Mouse (Mus musculus) heart, embryonic 14.5 days (tissue): ENCODE data around the gene Ptprk. TPM values are rescaled to one million over a fixed set of nuclear protein-coding genes. Genes with fewer than 3 reads are reported as not detected.

Experiments used
- ATAC-seq: fragments of 200-750 bp; cut with Nextera tagmentation; 2 replicates; pipeline ENCODE4 v1.8.0; 2017; ENCODE audit warnings: low read depth, moderate TSS enrichment; ENCODE audit not compliant: insufficient number of reproducible peaks, insufficient read depth, low FRiP score
- H3K27ac ChIP-seq, 2 experiments: fragments of 200-500 bp in 1 of 2; fragments of 300-500 bp in 1 of 2; sonication (generic) in 1 of 2; replicated peaks in 1 of 2; 2 replicates each; pipeline ENCODE4 v1.5.1; 2012 to 2014; ENCODE audit warnings: low read depth in 2 of 2, low read length in 2 of 2, control low read depth in 1 of 2, mild to moderate bottlenecking in 1 of 2, mixed read lengths in 1 of 2; ENCODE audit not compliant: control insufficient read depth in 1 of 2, insufficient read depth in 1 of 2
- H3K27me3 ChIP-seq: fragments of 300-500 bp; sonication (generic); 2 replicates; pipeline ENCODE4 v1.6.1; 2014; ENCODE audit warnings: mild to moderate bottlenecking, low read length, control low read depth; ENCODE audit not compliant: control insufficient read depth, insufficient read depth
- H3K36me3 ChIP-seq: fragments of 300-500 bp; sonication (generic); 2 replicates; pipeline ENCODE4 v1.6.1; 2014; ENCODE audit warnings: mild to moderate bottlenecking, control low read depth, low read length, mixed read lengths; ENCODE audit not compliant: control insufficient read depth, insufficient read depth
- H3K4me1 ChIP-seq, 2 experiments: fragments of 200-500 bp in 1 of 2; fragments of 300-500 bp in 1 of 2; sonication (generic) in 1 of 2; 2 replicates each; pipeline ENCODE4 v1.6.1; 2012 to 2014; ENCODE audit warnings: low read length in 2 of 2, control low read depth in 1 of 2, mixed read lengths in 1 of 2; ENCODE audit not compliant: control insufficient read depth in 2 of 2, insufficient read depth in 2 of 2
- H3K4me2 ChIP-seq: fragments of 300-500 bp; sonication (generic); 2 replicates; pipeline ENCODE4 v1.6.1; 2014; ENCODE audit warnings: mild to moderate bottlenecking, low read length
- H3K4me3 ChIP-seq, 2 experiments: fragments of 200-500 bp in 1 of 2; fragments of 300-500 bp in 1 of 2; sonication (generic) in 1 of 2; 2 replicates each; pipeline ENCODE4 v1.5.1; 2012 to 2014; ENCODE audit warnings: low read length in 2 of 2, mild to moderate bottlenecking in 2 of 2, control low read depth in 1 of 2, low read depth in 1 of 2, moderate library complexity in 1 of 2; ENCODE audit not compliant: control insufficient read depth in 1 of 2, insufficient read depth in 1 of 2
- H3K9ac ChIP-seq: fragments of 300-500 bp; sonication (generic); 2 replicates; pipeline ENCODE4 v1.6.1; 2014; ENCODE audit warnings: mild to moderate bottlenecking, low read length
- H3K9me3 ChIP-seq: fragments of 300-500 bp; sonication (generic); 2 replicates; pipeline ENCODE4 v1.6.1; 2016; ENCODE audit warnings: low read length, control low read depth; ENCODE audit not compliant: control insufficient read depth
- WGBS: fragments of 180-500 bp; shearing (Covaris S2); extraction: QIAGEN DNeasy Blood & Tissue Kit; methylation state at CpG from one replicate; pipeline ENCODE4 v1.1.7; 2014; 5-methylcytosine and 5-hydroxymethylcytosine counted together
- polyA plus RNA-seq: library from polyadenylated mRNA; unstranded; fragments of >200 nt; fragmentation: Nextera tagmentation; extraction: Ambion mirVana; gene quantifications from 2 replicates; pipeline ENCODE4 v1.2.1, GENCODE M21; 2014

Ptprk gene
- polyA plus RNA-seq, result 43.6 and 50.7 TPM in 2 replicates

GRCm38 (mm10) chr10:28074653-28075451, at the start of gene Ptprk:
Ptprk (plus strand) TSS chr10:28074820.
- peak within 1 kb of the TSS; percentile 93 to 98 for H3K27ac ChIP-seq
- H3K9me3 ChIP-seq, result no peaks in the 10 kb centered on the region
- peak within 1 kb of the TSS; percentile 95 for H3K9ac ChIP-seq
- H3K27me3 ChIP-seq, result no peaks in the 10 kb centered on the region
- ATAC-seq, result peak; percentile 97
- under 1% methylated on average over 77 of the region's 77 CpGs for WGBS
- no peaks in the 10 kb centered on the region for H3K36me3 ChIP-seq
- peak within 1 kb of the TSS; percentile 56 for H3K4me2 ChIP-seq
- peaks cover 0 to 10% of the 10 kb centered on the region in 2 experiments; a peak in 2 of 4 replicates for H3K4me1 ChIP-seq
- H3K4me3 ChIP-seq, result peak within 1 kb of the TSS; percentile 87 to 92

- no peaks in the 10 kb centered on the region for H3K9me3 ChIP-seq
- no peak overlapping the region for H3K27ac ChIP-seq
- H3K27me3 ChIP-seq, result no peaks in the 10 kb centered on the region
- no peaks in the 10 kb centered on the region for H3K4me1 ChIP-seq
- no peak overlapping the region for H3K4me2 ChIP-seq
- no peak for ATAC-seq
- 64% methylated on average over 2 of the region's 2 CpGs for WGBS
- H3K9ac ChIP-seq, result no peak overlapping the region
- no peak overlapping the region for H3K4me3 ChIP-seq
- H3K36me3 ChIP-seq, result no peaks in the 10 kb centered on the region
These were observed 46.8 kb upstream of the Ptprk start for GRCm38 (mm10) chr10:28027791-28028190.

GRCm38 (mm10) chr10:28036456-28036855, 38.2 kb upstream of the Ptprk start:
- H3K27me3 ChIP-seq, result no peaks in the 10 kb centered on the region
- no peak overlapping the region for H3K9ac ChIP-seq
- H3K36me3 ChIP-seq, result no peaks in the 10 kb centered on the region
- H3K9me3 ChIP-seq, result no peaks in the 10 kb centered on the region; the same call in 1 of the 2 replicates
- H3K4me3 ChIP-seq, result no peak overlapping the region
- 93% methylated on average over 1 of the region's 1 CpGs for WGBS
- H3K4me1 ChIP-seq, result no peaks in the 10 kb centered on the region
- no peak overlapping the region for H3K27ac ChIP-seq
- ATAC-seq, result no peak
- H3K4me2 ChIP-seq, result no peak overlapping the region

- 83% methylated on average over 4 of the region's 4 CpGs for WGBS
- no peak overlapping the region for H3K9ac ChIP-seq
These were observed 19.9 kb upstream of the Ptprk start for GRCm38 (mm10) chr10:28054764-28055163.

GRCm38 (mm10) chr10:28059222-28059621, 15.4 kb upstream of the Ptprk start:
- no peak for ATAC-seq
- Histone ChIP-seq H3K27ac (no peak overlapping the region), H3K36me3 (no peaks in the 10 kb centered on the region), H3K4me3 (no peak overlapping the region), H3K9ac (no peak overlapping the region), H3K27me3 (no peaks in the 10 kb centered on the region), H3K9me3 (no peaks in the 10 kb centered on the region; the same call in 1 of the 2 replicates), H3K4me2 (no peak overlapping the region), H3K4me1 (no peaks in the 10 kb centered on the region)
- WGBS, result 96% methylated on average over 1 of the region's 1 CpGs

More at GRCm38 (mm10) chr10:28054764-28055163, 19.9 kb upstream of the Ptprk start:
- no peak for ATAC-seq
- Histone ChIP-seq H3K27me3 (no peaks in the 10 kb centered on the region), H3K27ac (no peak overlapping the region), H3K4me3 (no peak overlapping the region), H3K4me1 (no peaks in the 10 kb centered on the region), H3K4me2 (no peak overlapping the region), H3K36me3 (no peaks in the 10 kb centered on the region), H3K9me3 (no peaks in the 10 kb centered on the region)

- Histone ChIP-seq H3K4me3 (no peak overlapping the region), H3K27ac (no peak overlapping the region), H3K36me3 (no peaks in the 10 kb centered on the region), H3K9me3 (no peaks in the 10 kb centered on the region), H3K9ac (no peak overlapping the region), H3K4me2 (no peak overlapping the region), H3K4me1 (no peaks in the 10 kb centered on the region), H3K27me3 (no peaks in the 10 kb centered on the region)
- no peak for ATAC-seq
- 89% methylated on average over 5 of the region's 5 CpGs for WGBS
These were observed 6.6 kb upstream of the Ptprk start for GRCm38 (mm10) chr10:28067997-28068396.

GRCm38 (mm10) chr10:28073991-28074652, 498 bp upstream of the Ptprk start:
- peak overlapping the region; percentile 93 to 98 for H3K27ac ChIP-seq
- H3K27me3 ChIP-seq, result no peaks in the 10 kb centered on the region
- peak overlapping the region; percentile 56 for H3K4me2 ChIP-seq
- ATAC-seq, result peak; percentile 27
- H3K4me3 ChIP-seq, result peak overlapping the region; percentile 87 to 92
- H3K9ac ChIP-seq, result peak overlapping the region; percentile 95
- peaks cover 0 to 10% of the 10 kb centered on the region in 2 experiments; a peak in 2 of 4 replicates for H3K4me1 ChIP-seq
- H3K9me3 ChIP-seq, result no peaks in the 10 kb centered on the region
- under 1% methylated on average over 26 of the region's 26 CpGs for WGBS
- no peaks in the 10 kb centered on the region for H3K36me3 ChIP-seq
